Mouse (Mus musculus) left cerebral cortex, postnatal 25 days (tissue): ENCODE measurements around the gene Pex14. TPM values are rescaled to one million over a fixed set of nuclear protein-coding genes. Genes with fewer than 3 reads are reported as not detected.

Experiments
- DNase-seq, 2 experiments: peaks; one replicate each; pipeline ENCODE4 v3.0.0; 2022; ENCODE audit warnings: low spot score in 2 of 2, mixed read lengths in 1 of 2
- intact Hi-C: fragments of 180-260 bp; cut with DNase I; formaldehyde crosslinking; loops from one replicate; pipeline ENCODE4 v1.15.1; 2025
- total RNA-seq, 2 experiments: library from RNA; stranded (reverse); gene quantifications; 2 replicates each; pipeline ENCODE4 v1.2.3; 2021

Gene Pex14
- total RNA-seq, 2 experiments from 2014 or later = 45.5 to 47.0 TPM

DNA sequence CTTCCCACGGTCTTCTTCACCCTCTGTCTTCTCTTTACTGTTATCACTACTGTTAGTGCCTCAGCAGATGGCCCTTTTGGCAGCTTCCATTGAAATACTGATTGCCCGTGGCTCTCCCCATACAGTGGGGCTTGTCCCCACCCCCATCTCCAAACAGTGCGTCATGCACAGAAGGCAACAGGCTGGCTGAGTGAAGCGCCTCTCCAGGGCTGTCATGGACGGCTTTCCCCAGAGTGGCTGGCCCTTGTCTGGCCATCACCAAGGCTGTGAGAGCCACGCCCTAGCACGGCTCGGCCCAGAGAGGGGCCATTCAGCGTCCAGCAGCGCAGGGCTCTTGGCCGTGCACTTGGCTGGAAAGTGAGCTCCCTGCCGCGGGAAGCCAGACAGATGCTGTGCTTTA is 164.5 kb downstream of the Pex14 start:
- no peak for DNase-seq
- intact Hi-C loops = no loop called here

DNA sequence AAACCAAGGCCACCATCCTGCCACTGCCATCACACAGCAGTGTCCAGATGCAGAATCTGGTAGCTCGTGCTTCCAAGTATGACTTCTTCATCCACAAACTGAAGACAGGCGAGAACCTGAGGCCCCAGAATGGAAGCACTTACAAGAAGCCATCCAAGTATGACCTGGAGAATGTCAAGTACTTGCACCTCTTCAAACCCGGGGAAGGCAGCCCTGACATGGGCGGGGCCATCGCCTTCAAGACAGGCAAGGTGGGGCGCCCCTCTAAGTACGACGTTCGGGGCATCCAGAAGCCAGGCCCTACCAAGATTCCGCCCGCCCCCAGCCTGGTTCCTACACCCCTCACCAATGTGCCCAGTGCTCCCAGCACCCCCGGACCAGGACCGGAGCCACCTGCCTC is 166.6 kb downstream of the Pex14 start:
- intact Hi-C loops = no loop called here
- no peak for DNase-seq

DNA sequence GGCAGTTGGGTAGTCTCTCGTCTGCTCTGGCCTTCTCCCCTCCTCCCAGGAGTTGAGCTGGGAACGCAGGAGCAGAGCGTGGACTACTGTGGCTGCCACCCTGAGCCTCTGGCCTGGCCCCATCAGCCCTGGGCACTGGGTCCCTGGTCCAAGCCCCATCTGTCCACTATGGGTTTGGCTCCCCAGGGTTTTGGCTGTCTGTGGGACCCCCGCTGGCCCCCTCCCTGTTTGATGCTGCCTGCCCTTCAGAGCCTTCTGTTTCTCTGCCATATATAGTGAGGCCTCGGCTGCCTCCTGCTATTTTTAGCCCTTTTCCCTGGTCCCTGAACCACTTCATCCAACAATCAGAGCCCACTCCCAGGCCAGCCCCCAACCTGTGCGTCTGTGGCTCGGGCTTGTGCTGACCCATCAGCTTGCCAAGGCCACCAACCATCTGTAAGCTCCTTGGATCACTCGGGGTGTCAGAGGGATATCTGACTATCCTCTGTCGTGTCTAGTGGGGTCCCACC is 168.9 kb downstream of the Pex14 start:
- intact Hi-C loops = no loop called here

DNA sequence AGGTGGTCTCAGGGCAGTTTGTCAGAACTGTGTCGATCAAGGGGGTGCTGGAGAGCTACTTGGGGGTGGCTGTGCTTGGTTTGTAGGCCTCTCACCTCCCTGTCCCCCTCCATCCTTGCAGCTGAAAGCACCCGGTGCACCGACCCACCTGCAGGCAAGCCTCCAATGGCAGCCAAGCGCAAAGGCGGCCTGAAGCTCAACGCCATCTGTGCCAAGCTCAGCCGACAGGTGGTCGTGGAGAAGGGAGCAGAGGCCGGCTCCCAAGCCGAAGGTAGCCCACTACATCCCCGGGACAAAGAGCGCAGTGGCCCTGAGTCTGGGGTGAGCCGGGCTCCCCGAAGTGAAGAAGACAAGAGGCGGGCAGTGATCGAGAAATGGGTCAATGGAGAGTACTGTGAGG is 170.8 kb downstream of the Pex14 start:
- intact Hi-C loops = no loop called here
- no peak for DNase-seq

More for the DNA sequence above, 168.9 kb downstream of the Pex14 start:
- no peak for DNase-seq

DNA sequence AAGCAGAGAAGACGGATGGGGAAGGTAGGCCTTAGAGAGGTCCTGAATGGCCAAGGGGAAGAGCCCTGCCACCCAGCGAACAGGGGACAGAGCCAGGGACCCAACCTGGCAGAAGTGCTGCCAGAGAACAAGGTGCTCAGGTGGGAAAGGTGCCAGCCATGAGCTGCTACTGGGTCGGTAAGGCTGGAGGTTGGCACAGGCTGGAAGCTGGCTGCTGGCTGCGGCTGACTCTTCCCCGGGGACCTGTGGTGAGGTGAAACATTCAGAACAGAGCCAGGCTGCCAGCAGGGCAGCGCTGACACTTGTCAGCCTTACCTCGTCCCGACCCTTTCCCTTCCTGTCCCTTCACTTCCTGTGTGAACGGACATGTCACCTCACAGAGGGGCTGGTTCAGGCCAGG is 171.4 kb downstream of the Pex14 start:
- DNase-seq = no peak
- intact Hi-C loops = no loop called here

DNA sequence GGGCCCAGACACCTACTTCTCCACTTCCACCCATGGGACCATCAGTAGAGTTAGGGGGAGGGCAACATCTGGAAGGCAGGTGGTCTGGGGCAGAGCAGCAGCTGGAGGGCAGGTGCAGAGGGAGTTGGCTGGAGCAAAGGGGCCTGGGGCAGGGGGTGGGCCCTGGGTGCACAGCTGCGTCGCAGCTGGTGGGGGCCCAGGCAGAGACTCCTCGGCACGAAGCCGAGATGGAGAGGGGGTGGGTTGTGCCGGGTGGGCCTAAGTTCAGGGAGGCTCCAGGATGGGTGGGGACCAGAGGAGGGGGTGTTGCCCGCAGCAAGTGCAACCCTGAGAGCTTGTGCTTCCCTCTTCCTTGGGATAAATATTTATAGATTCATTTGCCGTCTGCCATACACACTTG is 173.2 kb downstream of the Pex14 start:
- intact Hi-C loops = no loop called here
- no peak for DNase-seq

DNA sequence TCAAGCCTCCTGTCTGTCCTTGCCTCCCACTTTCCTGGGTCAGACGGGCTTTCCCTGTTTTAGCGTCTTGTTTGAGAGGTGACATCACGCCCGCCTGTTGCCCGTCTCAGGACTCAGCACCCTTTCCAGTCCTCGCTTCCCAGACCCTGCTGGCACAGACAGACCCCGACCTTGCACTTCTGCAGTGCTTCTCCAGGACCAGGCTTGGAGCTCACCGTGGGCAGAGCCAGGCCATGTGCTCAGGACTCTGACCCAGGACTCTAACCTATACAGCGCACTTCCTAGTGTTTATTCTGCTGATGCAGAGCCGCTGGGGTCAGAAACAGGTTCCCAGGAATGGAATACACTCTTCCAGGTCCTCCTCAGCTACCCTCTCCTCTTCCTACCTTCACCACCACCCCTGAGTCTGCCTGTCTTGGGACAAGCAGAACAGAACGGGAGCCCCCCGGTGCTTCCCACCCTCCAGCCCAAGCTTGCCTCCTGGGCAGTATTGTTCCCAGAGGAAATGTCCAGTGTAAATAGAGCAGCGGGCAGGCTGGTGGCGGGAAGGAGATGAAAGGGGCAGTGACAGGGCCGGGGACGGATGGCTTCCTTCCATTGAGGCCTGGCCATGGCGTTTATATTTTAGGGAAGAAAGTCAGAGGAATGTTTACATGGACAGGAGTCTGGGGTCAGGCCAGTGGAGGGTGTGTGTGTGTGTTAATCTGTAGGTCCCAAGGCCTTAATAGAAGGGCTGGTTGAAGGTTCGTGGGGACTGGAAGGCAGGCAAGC is 173.9 kb downstream of the Pex14 start:
- no peak for DNase-seq
- intact Hi-C loops = no loop called here

DNA sequence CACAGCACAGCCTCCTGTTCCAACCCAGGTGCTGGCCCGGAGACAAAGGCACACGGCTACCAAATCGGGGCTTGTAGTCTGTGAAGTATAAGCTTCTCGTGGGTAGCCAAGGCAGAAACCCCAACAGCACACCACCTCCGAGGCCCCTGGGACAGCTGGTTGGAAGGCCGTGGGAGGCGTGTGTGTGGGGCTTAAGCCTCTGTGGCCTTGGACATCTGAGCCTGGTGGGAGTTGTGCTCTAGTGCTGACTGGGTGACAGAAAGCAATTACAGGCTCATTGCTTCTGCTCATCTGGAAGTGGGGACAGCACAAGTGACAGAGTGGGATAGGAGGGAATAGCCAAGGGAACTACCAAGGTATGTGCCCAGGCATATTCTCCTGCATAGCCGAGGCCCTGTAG is 175.7 kb downstream of the Pex14 start:
- intact Hi-C loops = no loop called here
- DNase-seq = no peak

DNA sequence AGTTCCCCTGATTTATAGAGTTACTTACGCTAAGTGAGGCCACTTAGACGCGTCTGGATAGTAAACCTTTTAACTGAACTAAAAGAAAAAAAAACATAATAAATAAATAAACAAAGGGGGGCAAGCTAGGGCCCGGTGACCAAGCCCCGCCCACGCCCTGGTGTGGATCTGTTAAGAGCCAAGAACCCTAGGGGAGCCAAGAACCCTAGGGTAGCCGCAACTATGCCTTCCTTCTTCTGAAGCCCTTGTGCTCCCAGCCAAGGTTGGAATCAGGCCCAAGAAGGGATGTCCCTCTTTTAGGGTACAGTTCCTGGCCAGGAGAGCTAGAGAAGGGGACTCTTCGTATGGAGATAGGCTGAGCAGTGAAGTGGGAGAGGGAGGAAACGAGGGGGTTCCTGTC is 176.3 kb downstream of the Pex14 start:
- intact Hi-C loops = no loop called here
- DNase-seq = no peak

DNA sequence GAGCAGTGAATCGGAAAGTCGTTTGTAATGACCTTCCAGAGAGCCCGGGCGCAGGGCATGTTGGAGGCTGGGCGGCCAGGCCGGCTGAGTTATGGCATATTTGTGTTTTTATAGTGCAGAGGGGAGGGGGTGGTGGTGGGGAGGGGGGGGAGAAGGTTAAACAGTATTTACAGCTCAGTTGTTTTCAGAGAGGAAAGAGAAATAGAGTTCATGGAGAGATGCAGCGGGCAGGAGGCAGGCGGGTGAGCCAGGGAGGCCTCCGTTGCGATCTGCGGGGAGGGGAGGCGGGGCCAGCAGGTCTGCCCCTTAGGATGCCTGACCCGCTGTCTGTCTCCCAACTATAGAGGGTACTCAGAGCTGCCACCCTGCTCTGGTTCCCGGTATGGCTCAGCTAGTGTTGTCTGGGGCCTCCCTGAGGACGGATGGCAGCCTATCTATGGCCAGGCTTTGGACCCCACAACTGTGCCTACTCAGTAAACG is 177.4 kb downstream of the Pex14 start:
- no peak for DNase-seq
- intact Hi-C loops = no loop called here

DNA sequence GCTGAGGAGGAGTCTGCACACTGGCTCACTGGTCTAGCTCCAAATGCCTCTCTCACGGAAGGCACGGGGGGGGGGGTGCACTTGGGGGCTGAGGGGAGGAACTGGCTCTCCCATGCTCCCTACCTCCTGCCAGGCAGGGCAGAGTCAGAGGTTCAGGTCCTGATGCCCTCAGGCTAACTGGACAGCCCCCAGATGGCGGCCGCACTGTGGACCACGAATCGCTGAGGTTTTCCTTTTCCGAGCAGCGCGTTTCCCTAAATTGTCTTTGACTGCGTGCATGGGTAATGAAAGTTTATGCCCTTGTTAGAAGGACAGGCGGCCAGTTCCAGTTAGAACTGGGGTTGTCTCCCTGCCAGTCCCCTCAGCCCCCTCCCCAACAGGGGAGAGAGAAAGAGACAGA is 179.1 kb downstream of the Pex14 start:
- intact Hi-C loops = no loop called here
- no peak for DNase-seq

DNA sequence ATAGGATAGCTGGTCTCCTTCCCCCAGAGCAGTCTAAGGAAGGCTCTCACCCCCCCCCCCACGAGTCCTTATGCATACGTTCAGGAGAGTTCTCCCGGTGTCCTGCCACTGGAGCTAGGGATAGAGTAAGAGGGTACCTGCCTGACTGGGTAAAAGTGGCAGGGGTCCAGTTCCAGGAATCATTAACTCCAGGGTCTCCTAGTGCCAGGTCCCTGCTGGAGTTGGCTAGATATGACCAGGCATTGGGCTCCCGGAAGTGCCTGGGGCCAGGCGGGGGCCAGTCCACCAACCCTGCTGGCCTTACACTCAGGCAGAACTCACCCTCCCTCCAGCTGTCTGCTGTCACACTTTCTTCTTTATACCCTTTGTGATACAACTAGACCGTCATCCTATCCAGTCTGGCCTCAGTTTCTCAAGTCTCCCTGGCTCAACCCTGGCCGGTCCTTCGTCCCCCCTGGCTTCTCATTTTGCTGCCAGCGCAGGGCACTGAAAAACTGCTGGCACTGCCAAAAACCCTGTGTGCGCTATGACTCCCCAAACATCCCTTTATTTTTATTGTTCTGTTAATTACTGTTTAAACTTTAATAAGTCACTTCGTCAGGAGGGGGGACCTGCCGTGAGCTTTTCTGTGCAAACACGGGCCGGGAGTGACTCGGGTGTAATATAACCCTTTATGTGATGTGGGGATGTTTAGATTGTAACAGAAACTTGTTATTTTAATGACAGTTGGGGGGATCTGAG is 180.8 kb downstream of the Pex14 start:
- intact Hi-C loops = no loop called here
- no peak for DNase-seq

DNA sequence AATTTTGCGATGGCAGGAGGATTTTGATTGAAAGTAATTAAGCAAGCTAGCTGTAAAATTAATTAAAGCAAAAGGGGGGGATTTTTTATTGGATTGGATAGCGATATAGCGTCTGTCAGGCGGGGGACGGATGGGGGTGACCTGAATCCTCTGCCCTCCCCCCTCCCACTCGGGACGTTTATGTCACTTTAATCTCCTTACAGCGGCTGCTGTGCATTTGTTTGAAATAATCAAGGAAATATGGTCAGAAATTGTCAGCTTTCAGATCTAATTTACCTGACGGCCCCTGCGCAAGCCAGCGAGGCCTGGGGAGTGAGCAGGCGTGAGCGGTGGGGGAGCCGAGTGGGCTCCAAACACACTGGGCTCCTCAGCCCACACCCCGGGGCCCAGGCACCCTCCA is 183.8 kb downstream of the Pex14 start:
- no peak for DNase-seq
- intact Hi-C loops = no loop called here

DNA sequence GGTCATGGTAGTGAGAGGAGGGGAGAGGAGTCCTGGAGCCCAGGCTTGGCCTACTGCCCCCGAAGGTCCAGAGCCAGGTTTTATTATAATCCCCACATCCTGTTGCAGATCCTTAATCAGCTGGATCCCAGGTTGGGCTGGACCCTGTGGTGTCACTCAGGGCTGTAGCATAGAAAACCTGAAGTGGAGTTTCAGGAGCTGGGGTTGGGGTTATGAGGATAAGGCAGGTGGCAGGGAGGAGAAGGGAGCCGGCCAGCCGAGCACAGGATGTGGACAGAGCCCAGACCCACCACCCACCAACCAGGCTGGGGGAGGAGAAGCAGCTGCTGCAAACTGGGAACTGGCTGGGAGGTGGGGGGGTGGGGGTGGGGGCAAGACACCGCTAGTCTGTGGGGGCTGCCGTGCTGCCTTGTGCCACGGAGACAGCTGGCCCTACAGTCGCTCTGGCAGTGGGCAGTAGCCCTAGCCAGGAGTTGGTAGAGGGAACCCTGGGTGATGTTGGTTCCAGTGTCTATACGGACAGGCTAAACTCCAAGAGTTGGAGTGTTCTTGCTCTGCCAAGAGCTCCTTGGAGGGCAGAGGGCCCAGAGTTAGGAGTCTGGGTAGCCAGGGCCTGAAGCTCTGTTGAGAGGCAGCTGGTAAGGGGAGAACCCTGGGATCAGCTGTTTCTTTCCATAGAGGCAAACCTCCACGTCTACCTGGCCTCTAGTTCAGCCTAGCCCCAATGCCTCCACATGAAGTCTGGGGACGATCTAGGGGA is 184.6 kb downstream of the Pex14 start:
- DNase-seq = no peak
- intact Hi-C loops = no loop called here

DNA sequence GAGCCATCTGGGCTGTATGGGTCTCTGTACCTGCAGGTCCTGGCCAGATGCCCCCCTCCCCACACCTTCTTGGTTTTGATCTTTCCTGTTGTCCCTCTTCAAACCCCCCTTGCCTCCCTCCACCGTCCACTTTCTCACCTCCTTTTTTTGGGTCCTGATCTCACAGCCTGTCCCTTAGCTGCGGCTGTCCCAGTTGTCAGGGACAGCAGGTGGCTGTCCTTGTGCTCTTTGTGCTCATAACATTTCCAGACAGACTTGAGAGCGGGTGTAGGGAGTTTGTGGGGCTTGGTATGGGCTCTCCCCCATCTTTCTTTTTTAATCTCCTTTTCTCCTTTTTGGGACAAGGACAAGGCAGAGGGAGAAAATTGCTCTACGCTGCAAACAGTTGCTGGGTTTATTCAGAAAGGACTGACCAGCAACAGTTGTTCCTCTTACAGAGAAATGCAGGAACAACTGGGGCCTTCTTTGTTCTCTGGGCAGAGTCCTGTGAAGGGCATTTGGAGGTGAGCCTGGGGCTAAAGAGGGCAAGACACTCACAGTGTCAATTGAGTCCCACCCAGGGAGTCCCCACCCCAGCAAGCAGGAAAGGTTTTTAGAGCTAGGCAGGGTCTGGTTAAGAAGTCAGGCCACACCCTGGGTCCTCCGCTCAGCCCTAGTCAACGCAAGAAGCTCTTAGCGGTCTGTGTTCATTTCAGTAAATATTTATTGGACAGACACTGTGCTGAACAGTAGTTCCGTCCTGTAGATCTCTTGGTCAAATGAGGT is 186.7 kb downstream of the Pex14 start:
- no peak for DNase-seq
- intact Hi-C loops = no loop called here

DNA sequence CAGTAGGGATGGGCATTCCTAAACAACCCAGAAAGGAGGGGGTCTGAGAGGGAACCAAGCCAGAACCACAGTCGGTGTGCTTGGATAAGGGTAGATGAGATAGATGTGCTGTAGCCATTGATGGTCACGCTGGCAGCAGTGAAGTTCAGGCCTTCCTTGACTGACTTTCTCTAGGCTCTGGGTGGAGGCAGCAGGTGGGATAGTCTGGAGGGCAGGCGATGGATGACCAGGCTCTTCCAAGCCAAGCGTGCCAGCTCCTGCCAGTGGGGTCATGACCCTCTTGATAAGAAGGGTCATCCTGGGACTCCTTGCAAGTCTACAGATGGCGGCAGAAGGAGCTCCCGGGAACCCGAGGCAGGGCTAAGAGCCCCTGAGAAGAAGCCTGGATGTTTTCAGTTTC is 187.5 kb downstream of the Pex14 start:
- intact Hi-C loops = no loop called here
- no peak for DNase-seq
